Mouse (Mus musculus): Measurements from ENCODE around the gene Itgae.
A peak's percentile ranks its signal among the peaks of the same experiment; 100 is the strongest.

The Itgae gene

DNA sequence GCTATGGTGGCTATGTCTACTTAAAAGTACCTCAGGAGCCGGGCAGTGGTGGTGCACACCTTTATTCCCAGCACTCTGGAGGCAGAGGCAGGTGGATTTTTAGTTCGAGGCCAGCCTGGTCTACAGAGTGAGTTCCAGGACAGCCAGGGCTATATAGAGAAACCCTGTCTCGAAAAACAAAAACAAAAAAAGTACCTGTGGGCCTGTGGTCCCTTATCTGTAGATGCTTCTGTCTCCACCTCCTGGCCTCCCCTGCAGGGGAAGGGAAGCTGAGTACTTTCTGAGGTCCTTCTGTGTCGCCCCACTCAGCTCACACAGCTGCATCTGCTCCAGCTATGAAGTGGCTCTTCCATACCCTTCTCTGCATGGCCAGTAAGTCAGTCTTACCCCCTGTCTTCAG, at the start of gene Itgae:
Gene Itgae (plus strand): TSS at position 301 of the 400 bp plus-strand sequence.
- DNase-seq (ENCODE audit: low spot score) = no peak

DNA sequence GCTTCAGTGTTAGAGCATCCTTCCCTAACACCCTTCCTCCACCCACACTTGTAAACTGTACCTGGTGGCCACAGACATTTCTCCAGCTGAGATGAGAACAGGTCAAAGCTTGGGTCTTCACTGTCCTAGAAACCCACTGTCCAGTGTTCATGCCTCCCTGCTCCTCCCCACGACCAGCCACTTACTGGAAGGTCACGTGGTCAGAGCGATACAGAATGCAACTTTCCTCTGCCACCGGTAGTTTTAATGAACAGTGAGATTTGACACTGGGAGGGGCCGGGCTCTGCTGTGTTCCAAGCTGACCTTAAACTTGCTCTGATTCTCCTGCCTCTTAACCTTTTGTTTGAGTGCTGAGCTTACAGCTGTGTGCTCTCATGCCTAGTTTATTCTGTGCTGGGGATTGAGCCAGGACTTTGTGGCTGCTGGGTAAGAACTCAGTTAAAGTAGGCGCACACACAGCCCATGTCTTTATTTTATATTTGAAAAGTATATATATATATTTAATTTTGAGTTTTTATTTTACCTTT, 46.1 kb upstream of the Itgae start:
- no peak for DNase-seq (ENCODE audit: low spot score)

DNA sequence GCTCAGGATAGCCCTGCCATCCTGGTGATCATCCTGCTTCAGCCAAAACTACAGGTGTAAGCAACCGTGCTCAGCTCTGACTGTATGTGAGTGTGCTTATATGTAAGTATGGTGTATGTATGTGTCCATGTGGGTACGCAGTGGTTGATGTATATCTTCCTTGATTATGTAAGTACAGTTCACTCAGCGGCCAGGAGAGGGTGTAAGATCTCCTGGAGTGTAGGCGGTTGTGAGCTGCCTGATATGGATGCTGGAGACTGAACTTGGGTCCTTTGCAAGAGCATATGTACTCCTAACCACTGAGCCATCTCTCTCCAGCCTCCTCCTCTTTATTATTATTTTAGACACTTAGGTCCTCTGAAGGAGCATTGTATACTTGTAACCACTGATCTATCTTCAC, 45.6 kb upstream of the Itgae start:
- no peak for DNase-seq (ENCODE audit: low spot score)

DNA sequence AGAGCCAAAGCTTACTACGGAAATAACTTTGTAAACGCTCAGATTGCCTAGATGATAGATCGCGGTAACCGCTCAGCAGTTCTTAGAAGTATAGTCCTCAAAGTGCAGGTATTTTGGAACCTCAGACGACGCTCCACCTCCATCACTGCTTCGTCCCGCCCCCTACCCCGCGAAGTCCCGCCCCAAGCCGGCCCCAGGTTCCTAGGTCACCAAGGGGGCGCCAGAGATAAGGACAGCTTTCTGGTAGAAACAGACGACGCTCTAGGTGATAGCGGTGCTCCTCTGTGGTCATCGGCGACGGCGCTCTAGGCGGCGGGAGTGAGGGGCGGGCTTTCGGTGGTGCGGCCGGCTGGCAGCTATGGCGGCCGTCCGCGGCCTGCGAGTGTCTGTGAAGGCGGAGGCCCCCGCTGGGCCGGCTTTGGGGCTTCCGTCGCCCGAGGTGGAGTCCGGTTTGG, 42.8 kb upstream of the Itgae start, which contains the start of gene Ncbp3:
Gene Ncbp3 (plus strand): TSS at position 242 of the 455 bp plus-strand sequence.
- DNase-seq (ENCODE audit: low spot score) = peak; percentile 96

DNA sequence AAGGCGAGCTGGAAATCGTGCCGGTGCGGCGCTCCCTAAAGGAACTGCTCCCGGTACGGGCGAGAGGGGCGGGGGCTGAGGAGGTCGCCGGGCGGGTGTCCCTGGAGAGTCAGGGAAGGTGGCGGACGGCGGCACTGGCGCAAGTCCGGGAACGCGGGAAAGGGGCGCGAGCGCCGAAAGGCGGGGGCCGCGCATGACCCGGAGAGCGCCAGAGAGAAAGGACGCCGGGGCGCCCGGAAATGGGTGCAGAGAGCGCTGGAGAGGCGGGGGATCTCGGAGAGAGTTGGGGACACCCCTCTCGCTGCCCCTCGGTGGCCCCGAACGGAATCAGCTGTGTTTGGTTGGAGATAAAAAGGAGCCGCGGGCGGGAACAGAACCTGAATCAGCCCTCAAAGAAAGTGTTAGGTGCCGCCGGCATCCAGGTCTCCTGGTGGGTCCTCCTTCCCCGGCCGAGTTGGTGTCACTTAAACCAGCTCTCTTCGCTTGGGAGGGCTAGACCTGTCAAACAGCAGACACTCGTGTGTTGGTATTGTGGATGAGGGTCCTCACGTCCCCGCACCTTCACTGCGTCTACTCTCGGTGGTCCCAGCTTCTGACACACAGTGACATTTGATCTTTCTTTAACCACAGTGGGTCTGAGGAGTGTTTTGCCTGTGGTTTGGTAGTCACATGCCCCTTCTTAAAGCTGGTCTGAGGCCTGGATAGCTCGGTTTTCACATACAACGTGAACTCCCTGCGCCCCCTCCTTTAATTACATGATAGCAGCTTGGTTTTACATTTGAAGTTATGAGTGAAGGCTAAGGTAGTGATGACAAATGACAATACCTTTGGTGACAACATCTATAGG, 42.1 kb upstream of the Itgae start:
- peak; percentile 60 for DNase-seq (ENCODE audit: low spot score)

DNA sequence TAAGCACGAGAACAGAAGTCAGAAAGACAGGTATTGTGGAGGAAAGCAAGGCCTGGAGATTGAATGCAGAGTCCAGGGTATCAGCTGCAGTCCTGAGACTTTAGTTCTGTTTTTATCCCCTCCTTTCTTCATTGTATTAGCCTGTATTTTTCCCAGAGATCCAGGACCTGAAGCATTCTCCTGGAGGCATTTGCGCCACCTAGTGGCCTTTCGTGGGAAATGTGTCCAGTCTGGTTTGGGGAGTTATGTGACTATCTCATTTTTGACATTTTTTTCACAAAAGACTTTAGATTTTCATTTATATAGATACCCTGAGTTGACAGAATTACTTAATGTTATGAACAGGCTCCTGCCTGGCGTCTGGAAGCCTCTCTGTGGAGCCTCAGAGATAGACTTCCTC, 41.0 kb upstream of the Itgae start:
- peak; percentile 84 for DNase-seq (ENCODE audit: low spot score)

DNA sequence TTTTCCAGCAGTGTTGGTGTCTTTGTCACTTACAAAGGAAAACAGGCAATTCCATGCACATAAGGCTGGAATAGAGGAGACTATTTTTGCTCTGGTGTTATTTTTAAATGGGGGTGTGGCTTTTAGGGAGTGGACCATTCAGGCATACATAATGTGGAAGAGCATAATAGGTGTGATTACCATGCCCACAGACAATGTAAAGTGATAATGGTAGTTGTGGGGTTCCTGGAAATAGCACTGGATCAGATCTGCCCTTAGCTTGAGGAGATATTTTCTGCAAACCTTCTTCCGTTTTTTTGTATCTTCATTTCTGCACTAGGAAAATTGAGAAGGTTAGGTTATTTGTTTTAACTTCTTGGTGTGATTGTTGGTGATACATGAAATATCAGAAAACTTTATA, 37.6 kb upstream of the Itgae start:
- no peak for DNase-seq (ENCODE audit: low spot score)

DNA sequence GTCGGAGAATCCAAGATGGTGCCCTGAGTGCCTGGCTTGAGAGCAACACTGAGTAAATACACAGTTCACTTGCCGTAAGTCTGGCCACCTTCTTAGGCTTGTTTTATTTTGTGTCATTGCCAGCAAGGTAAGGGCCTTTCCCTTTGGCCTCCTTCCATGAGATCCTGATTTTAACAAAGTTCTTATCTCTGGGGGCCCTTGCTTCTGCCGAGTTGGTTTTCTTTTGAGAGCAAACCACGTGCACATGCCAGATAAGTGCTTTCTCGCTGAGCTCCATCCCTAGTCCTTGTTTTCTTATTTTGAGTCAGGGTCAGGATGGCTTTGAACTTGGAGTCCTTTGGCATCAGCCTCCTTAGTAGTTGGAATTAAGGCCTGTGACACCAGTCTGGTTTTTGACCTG, 32.7 kb upstream of the Itgae start:
- no peak for DNase-seq (ENCODE audit: low spot score)

DNA sequence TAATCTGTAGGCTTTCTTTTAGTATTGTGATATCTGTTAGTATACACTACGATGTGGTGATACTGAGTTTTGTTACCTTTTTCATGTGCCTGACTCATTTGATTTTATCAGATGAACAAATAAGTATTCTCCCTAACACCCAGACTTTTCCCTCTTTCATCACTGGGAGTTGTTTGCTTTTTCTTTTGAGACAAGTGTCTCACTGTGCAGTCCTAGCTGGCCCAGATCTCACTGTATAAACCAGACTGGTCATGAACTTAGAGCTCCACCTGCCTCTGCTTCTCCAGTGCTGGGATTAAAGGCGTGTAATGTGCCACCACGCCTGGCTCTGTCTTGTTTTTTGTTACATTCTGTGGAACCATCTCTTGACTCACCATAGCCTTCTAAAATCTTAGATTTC, 30.8 kb upstream of the Itgae start:
- no peak for DNase-seq (ENCODE audit: low spot score)

DNA sequence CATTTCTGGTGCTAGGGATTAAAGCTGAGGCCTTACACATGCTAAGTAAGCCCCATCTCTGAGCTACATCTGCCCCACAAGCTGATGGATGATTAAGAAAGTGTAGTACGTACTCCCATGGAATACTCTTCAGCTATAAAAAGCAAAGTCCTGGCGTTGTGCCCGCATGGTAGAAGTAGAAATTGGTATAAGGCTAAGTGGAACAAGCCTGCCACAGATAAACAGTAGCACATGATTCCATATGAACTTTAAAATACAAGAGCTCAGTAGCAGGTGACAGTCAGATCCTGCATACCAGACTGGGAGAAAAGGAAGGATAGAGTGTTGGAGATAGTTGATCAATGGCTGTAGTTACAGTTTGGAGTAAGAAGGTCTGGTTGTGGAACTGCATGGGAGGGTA, 29.0 kb upstream of the Itgae start:
- DNase-seq (ENCODE audit: low spot score) = no peak

DNA sequence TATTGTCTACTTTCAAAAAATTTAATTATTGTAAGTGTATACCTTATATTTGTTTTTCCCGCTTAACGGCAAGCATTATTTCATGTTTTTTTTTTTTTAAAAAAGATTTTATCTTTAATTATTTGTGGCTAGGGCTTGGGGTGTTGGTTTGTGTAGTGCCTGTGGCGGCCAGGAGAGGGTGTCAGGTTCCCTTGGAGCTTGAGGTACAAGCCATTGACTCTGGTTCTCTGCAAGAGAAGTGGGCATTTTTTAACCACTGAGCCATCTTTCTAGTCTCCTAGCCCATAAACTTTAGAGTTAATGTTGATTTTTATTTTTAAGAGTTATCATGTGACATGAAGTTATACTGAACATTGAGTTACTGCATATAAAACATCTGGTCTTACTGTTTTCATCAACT, 18.5 kb upstream of the Itgae start:
- no peak for DNase-seq (ENCODE audit: low spot score)

DNA sequence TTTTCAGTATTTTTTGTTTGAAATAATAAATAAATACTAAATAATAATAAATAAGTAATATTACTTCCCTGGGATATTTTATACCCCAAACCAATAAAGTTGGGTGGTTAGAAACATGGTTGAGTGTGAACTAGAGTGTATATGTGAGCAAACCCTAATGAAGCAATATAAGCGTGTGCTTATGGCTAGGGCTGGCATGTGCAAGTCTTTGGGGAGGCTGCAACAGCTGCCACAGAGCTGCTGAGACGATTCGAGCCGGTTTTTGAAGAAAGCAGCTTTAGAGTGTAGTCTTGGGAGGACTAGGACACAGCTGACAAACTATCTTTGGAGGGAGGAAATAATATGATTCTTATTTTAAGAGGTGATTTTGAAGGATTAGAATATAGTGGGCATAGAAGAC, 14.1 kb upstream of the Itgae start:
- DNase-seq (ENCODE audit: low spot score) = no peak

DNA sequence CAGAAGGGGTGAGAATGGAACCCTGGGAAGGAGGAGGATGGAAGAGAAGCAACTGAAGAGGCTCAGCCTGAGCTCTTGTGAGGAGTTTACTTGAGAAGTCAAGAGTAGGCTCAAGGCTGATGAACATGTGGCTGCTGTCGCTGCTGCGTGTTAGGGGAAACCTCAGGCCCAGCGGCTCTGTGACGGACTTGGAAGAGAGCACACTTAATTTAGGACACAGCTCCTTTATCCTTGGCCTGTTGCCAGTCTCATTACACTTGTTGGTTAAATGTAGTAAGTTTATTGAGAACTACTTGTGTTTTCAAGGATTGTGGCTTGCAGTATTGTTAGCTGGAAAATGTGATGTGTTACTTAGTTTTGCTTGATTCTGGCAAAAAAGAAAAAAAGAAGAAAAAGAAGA, 13.7 kb upstream of the Itgae start:
- no peak for DNase-seq (ENCODE audit: low spot score)

DNA sequence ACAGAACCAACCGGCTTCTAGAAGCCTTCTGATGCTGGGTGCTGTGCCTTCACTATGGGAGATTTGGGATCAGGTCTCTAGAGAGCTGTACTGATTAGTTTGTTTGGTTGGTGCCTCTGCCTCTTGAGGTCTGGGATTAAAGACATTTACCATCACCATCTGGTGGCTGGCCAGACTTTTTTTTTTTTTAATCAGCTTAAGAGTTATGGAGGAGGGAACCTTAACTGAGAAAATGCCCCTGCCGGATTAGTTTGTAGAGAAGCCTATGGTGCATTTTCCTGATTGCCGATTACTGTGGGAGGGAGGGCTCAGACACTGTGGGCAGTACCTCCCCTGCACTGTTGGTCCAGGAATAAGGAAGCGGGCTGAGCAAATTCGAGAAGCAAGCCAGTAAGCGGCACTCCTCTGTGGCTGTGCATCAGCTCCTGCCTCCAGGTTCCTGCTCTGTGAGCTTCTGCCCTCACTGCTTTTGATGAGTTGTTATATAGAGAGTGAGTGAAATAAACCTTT, 13.1 kb upstream of the Itgae start:
- DNase-seq (ENCODE audit: low spot score) = no peak

DNA sequence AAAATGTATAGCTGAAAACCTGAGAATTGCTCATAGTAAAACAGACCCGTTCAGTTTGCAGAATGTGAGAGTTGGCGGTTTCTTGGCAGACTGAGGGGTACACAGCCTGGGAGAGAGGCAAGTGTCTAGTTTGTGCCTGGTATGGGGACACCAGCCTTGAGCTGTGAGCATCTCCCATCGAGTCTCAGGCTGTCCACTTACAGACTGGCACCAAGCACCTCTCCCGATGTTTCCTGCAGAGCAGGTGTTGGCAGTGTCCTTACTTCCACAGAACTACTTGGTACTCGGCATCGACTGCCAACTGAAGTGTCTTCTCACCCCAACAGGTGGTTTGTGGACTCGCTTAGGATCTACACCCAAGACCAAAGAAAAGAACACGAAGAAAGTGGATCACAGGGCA, 11.8 kb upstream of the Itgae start:
- DNase-seq (ENCODE audit: low spot score) = no peak

DNA sequence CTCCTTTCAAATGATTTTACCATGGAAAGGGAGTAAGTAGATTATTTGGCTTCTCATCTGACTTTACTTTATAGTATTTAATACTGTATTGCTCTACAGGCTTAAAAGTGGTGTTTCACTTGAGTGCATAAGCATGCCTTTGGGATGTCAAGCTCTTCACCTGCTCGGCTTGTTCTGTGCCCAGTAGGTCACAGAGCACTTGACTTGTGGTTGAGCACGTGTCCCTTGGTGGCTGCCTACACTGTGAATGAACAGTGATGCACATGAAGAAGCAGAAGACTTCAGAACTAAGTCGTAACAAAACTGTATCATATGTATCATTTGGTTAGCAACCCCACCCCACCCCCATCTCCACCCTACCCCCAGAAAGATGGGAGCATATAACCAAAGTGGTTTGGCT, 10.1 kb upstream of the Itgae start:
- DNase-seq (ENCODE audit: low spot score) = no peak

DNA sequence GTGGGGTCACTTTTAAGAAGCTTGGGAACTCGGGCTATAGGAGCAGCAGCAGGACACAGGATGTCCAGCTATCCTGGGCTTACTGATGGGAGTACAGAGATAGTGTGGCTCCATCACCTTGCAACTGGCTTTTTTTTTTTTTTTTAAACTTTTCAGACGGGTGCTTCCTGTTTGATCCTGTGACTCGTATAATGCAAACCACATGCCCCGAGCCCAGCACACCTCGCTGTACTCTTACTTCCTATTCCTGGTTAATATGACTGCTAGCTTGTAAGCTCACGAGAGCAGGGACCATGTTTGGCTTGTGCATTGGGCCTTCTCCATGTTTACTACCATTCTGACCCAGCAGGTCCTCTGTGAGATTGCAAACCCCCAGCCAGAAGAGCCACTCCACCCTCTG, 6.1 kb upstream of the Itgae start:
- no peak for DNase-seq (ENCODE audit: low spot score)

DNA sequence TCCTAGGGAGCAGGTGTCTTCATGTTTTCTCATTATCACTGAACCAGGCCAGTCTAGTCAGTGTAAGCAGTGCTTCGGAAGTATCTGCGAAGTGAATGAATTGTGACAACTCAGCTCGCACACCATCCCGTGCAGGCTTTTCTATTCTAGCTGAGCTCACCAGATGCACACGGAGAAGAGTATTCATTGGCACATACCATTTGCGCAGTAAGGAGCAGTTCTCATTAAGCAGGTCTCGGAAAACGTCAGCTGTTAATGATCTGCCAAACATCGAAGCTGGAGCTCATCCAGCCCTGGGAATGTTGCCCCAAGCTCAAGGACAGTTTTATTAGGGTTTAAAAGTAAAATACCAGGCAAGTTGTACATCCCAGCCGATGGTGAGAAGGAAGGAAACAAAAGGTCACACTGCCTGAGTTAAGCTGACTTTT, 5.6 kb upstream of the Itgae start:
- DNase-seq (ENCODE audit: low spot score) = peak; percentile 28

DNA sequence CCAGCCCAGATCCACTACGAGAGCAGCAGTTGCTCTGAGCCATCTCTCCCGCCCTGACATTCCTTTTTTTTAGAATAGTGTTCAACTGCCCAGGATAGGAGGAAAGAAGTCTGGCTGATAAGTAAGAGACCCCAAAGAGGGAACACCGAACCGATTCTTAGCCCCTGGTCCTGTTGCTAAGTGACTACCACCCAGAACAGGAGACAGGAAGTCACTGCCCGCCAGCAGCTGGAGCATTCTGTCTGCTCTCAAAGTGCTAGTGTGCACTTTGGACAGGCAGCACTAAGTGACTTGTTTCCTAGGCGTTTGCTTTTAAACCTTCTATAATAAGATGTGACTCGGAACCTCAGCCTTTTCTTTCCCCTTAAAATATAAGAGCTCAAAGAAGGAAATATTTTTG, 5.0 kb upstream of the Itgae start:
- DNase-seq (ENCODE audit: low spot score) = no peak

DNA sequence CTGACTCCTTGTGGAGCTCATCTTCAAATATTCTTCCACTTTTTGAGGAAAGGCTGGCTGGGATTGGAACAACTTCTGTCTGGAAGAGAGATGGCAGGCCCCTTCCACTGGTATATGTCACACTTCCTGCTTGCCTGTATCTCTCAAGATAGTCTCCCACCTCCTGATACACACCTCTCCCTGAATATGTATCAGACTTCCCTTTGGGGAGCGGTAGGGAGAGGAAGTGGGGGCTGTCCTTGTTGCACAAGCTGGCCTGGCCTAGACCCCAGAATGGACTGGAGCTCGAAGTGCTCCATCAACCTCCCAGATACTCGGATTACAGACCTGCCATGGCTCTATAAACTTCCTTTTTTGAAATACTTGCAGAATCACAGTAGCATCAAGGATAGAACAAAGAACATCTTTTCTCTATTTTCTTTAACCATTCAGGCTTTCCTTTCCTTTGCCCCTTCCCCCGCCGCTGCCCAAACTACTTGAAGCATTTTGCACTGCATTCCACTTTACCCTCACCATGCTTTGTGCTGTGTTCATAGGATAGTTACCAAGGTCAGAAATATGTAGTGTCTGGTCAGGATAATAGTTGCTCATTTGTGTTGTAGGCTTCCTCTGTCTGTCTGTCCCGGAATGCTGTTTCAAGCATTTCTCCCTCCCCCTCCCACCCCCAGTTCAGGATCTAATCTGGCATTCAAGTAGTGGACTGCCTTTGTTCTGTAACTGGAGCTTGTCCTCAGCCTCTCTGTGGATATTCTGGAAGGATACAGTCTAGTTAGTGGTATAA, 2.5 kb upstream of the Itgae start:
- no peak for DNase-seq (ENCODE audit: low spot score)

DNA sequence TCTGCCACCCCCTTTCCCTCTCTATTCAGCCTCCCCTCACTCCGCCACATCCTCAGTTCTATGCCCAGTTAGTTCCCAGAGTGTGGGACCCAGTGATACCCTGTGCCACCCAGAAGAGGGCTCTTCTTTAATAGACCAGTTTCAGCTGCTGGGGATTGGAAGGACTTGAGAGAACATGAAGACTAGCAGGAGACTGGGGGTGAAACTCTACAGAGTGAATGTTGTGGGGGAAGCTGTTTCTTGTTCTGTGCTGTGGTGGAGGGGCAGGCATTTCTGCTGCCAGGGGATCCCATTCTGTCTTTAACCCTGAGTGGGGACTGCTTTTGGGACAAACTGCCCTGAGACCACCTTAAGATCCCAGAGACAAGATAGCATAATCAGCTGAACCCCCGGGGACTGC, 443 bp downstream of the Itgae start:
- no peak for DNase-seq (ENCODE audit: low spot score)

DNA sequence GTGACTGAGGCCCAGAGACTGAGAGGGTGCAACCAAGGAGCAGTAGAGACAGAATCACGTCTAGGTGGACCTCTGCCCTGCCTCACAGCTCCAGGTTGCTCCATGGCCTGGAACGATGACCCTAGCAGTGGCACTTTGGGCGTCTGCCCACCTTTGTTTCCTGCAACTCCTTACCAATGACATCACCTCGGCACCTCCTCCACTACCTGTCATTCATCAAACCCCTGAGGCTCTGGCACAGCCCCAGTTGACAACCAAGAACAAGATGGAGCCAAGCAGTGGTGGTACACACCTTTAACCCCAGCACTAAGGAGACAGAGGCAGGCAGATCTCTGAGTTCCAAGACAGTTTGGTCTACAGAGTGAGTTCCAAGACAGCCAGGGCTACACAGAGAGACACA, 1.7 kb downstream of the Itgae start:
- DNase-seq (ENCODE audit: low spot score) = no peak

DNA sequence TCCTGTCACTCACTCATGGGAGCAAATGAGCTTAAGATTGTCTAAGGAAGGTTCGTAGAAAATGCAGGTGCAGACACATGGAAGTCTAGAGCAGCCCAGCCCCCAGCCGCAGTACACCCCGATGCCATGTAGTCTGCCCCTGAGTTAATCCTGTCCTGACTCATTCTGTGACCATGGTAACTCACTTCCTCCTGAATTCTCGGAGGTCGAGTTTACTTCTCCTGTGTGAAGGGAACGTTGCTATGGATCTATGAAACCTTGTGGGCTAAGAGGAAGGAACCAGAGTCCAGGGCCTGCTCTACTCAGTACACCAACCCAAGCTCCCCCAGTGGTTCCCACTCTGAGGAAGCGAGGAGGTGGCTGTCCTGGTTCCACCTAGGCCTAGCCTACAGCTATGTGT, 2.5 kb downstream of the Itgae start:
- no peak for DNase-seq (ENCODE audit: low spot score)

Measured in urinary bladder, postnatal 14 days (tissue).